Mouse (Mus musculus) embryonic facial prominence, embryonic 12.5 days (tissue): ENCODE measurements around the gene Hist1h4n. TPM values are rescaled to one million over a fixed set of nuclear protein-coding genes. Genes with fewer than 3 reads are reported as not detected.
"Not testable (repeated sequence)": the region's sequence is repeated elsewhere in the genome, so short reads cannot be mapped to it uniquely, and the experiment has no call there.

Source experiments
- ATAC-seq: fragments of 200-750 bp; cut with Nextera tagmentation; 2 replicates; pipeline ENCODE4 v1.8.0; 2017; ENCODE audit not compliant: insufficient number of reproducible peaks, insufficient read depth, low FRiP score, low TSS enrichment
- H3K27ac ChIP-seq: fragments of 300-500 bp; sonication (generic); 2 replicates; pipeline ENCODE4 v1.5.1; 2016; ENCODE audit warnings: mild to moderate bottlenecking
- H3K27me3 ChIP-seq: fragments of 300-500 bp; sonication (generic); 2 replicates; pipeline ENCODE4 v1.6.1; 2016; ENCODE audit warnings: mild to moderate bottlenecking, moderate library complexity
- H3K36me3 ChIP-seq: fragments of 300-500 bp; sonication (generic); 2 replicates; pipeline ENCODE4 v1.6.1; 2016; ENCODE audit warnings: mild to moderate bottlenecking
- H3K4me1 ChIP-seq: fragments of 300-500 bp; sonication (generic); 2 replicates; pipeline ENCODE4 v1.6.1; 2016
- H3K4me2 ChIP-seq: fragments of 300-500 bp; sonication (generic); replicated peaks from 2 replicates; pipeline ENCODE4 v1.6.1; 2016; ENCODE audit warnings: mild to moderate bottlenecking, moderate library complexity
- H3K4me3 ChIP-seq: fragments of 300-500 bp; sonication (generic); 2 replicates; pipeline ENCODE4 v1.5.1; 2016; ENCODE audit warnings: mild to moderate bottlenecking
- H3K9ac ChIP-seq: fragments of 300-500 bp; sonication (generic); 2 replicates; pipeline ENCODE4 v1.6.1; 2016; ENCODE audit warnings: mild to moderate bottlenecking, moderate library complexity
- H3K9me3 ChIP-seq: fragments of 300-500 bp; sonication (generic); 2 replicates; pipeline ENCODE4 v1.6.1; 2016; ENCODE audit warnings: mild to moderate bottlenecking, moderate library complexity
- WGBS: fragments of 180-500 bp; shearing (Covaris S2); methylation state at CpG from one replicate; pipeline ENCODE4 v1.1.7; 2016; 5-methylcytosine and 5-hydroxymethylcytosine counted together
- polyA plus RNA-seq: library from polyadenylated mRNA; unstranded; fragments of >200 nt; fragmentation: Nextera tagmentation; extraction: Ambion mirVana; gene quantifications from 2 replicates; pipeline ENCODE4 v1.2.1, GENCODE M21; 2016

Gene Hist1h4n
- polyA plus RNA-seq, 1 experiment from 2014 or later: 18.0 TPM

- 85% methylated on average over 10 of the region's 10 CpGs for WGBS
- no peak overlapping the region for H3K4me3 ChIP-seq
- ATAC-seq: no peak
Observed at GRCm38 (mm10) chr13:21830344-21830743, 1.7 kb downstream of the Hist1h4n start.

GRCm38 (mm10) chr13:21828511-21828910 lies 3.5 kb downstream of the Hist1h4n start:
- no peak overlapping the region for H3K4me2 ChIP-seq
- no peaks in the 10 kb centered on the region for H3K9me3 ChIP-seq
- 81% methylated on average over 3 of the region's 3 CpGs for WGBS
- no peak for ATAC-seq
- H3K36me3 ChIP-seq: no peaks in the 10 kb centered on the region
- H3K4me1 ChIP-seq: no peaks in the 10 kb centered on the region
- no peaks in the 10 kb centered on the region for H3K27me3 ChIP-seq
- H3K4me3 ChIP-seq: no peak overlapping the region
- no peak overlapping the region for H3K27ac ChIP-seq
- H3K9ac ChIP-seq: no peak overlapping the region

More at GRCm38 (mm10) chr13:21830344-21830743, 1.7 kb downstream of the Hist1h4n start:
- H3K9me3 ChIP-seq: no peaks in the 10 kb centered on the region
- no peak overlapping the region for H3K9ac ChIP-seq
- H3K27ac ChIP-seq: peak overlapping the region; percentile 60; the same call in 1 of the 2 replicates
- H3K4me2 ChIP-seq: no peak overlapping the region
- no peaks in the 10 kb centered on the region for H3K27me3 ChIP-seq
- no peaks in the 10 kb centered on the region for H3K4me1 ChIP-seq
- no peaks in the 10 kb centered on the region for H3K36me3 ChIP-seq

- not testable (repeated sequence) for H3K27me3 ChIP-seq, H3K36me3 ChIP-seq, H3K9me3 ChIP-seq, ATAC-seq, H3K4me1 ChIP-seq, H3K4me2 ChIP-seq, H3K9ac ChIP-seq, H3K27ac ChIP-seq, H3K4me3 ChIP-seq
- WGBS: 79% methylated on average over 7 of the region's 16 CpGs
Observed at GRCm38 (mm10) chr13:21820082-21820890, 11.7 kb downstream of the Hist1h4n start.

GRCm38 (mm10) chr13:21812092-21812491 lies 19.9 kb downstream of the Hist1h4n start:
- H3K27me3 ChIP-seq, H3K36me3 ChIP-seq, H3K9me3 ChIP-seq, H3K9ac ChIP-seq, H3K4me1 ChIP-seq: not testable (repeated sequence)
- ATAC-seq: 0 out of 2 replicates have a peak, but pooled peaks have one; percentile 25
- 0% methylated on average over 14 of the region's 14 CpGs for WGBS
- Histone ChIP-seq H3K4me3 (peak overlapping the region; percentile 24; the same call in 1 of the 2 replicates), H3K27ac (peak overlapping the region; percentile 70), H3K4me2 (peak overlapping the region; percentile 43)

GRCm38 (mm10) chr13:21811539-21811938 lies 20.5 kb downstream of the Hist1h4n start, which contains the start of gene Hist1h4m:
Gene Hist1h4m, plus strand, starts transcription at chr13:21811746.
- H3K9ac ChIP-seq, H3K36me3 ChIP-seq, H3K4me1 ChIP-seq, H3K27me3 ChIP-seq, H3K9me3 ChIP-seq: not testable (repeated sequence)
- H3K27ac ChIP-seq: peak within 1 kb of the TSS; percentile 70
- peak; percentile 61; the same call in 1 of the 2 replicates for ATAC-seq
- WGBS: no CpG with 5 or more reads among the region's 24 CpGs
- peak within 1 kb of the TSS; percentile 24; the same call in 1 of the 2 replicates for H3K4me3 ChIP-seq
- H3K4me2 ChIP-seq: peak within 1 kb of the TSS; percentile 43

- not testable (repeated sequence) for H3K9ac ChIP-seq, H3K4me1 ChIP-seq, H3K27ac ChIP-seq, H3K4me2 ChIP-seq, H3K4me3 ChIP-seq, H3K36me3 ChIP-seq, H3K27me3 ChIP-seq, H3K9me3 ChIP-seq
- no CpG with 5 or more reads among the region's 8 CpGs for WGBS
- peak; percentile 29; the same call in 1 of the 2 replicates for ATAC-seq
Observed at GRCm38 (mm10) chr13:21811074-21811473, 20.9 kb downstream of the Hist1h4n start.

- not testable (repeated sequence) for H3K27me3 ChIP-seq, H3K27ac ChIP-seq, H3K36me3 ChIP-seq, H3K9ac ChIP-seq, H3K9me3 ChIP-seq, H3K4me1 ChIP-seq, H3K4me3 ChIP-seq, H3K4me2 ChIP-seq
- ATAC-seq: peak; percentile 96
- no CpG with 5 or more reads among the region's 23 CpGs for WGBS
Observed at GRCm38 (mm10) chr13:21810073-21810472, 21.9 kb downstream of the Hist1h4n start, which contains the start of the genes Hist1h2bq and Hist1h2ao. Gene Hist1h2bq, minus strand, starts transcription at chr13:21810197. Gene Hist1h2ao, plus strand, starts transcription at chr13:21810465.

- not testable (repeated sequence) for H3K36me3 ChIP-seq, H3K27me3 ChIP-seq, H3K4me2 ChIP-seq, H3K27ac ChIP-seq, H3K4me1 ChIP-seq, H3K4me3 ChIP-seq, H3K9me3 ChIP-seq, H3K9ac ChIP-seq
- no CpG with 5 or more reads among the region's 4 CpGs for WGBS
- peak; percentile 65; the same call in 1 of the 2 replicates for ATAC-seq
Observed at GRCm38 (mm10) chr13:21803058-21803457, 28.9 kb downstream of the Hist1h4n start.

GRCm38 (mm10) chr13:21797163-21797562 lies 34.8 kb downstream of the Hist1h4n start:
- not testable (repeated sequence) for H3K4me1 ChIP-seq, H3K27ac ChIP-seq, H3K9ac ChIP-seq, H3K27me3 ChIP-seq, H3K4me3 ChIP-seq, ATAC-seq, H3K4me2 ChIP-seq, H3K9me3 ChIP-seq, H3K36me3 ChIP-seq

- ATAC-seq: no peak
- H3K36me3 ChIP-seq: no peaks in the 10 kb centered on the region
- H3K27ac ChIP-seq: no peak overlapping the region
- WGBS: 90% methylated on average over 7 of the region's 7 CpGs
- H3K4me1 ChIP-seq: peaks cover 3% of the 10 kb centered on the region; the same call in 1 of the 2 replicates
- H3K27me3 ChIP-seq: no peaks in the 10 kb centered on the region
- H3K4me3 ChIP-seq: no peak overlapping the region
- H3K9me3 ChIP-seq: no peaks in the 10 kb centered on the region
- H3K9ac ChIP-seq: no peak overlapping the region
- no peak overlapping the region for H3K4me2 ChIP-seq
Observed at GRCm38 (mm10) chr13:21795584-21795983, 36.4 kb downstream of the Hist1h4n start.

GRCm38 (mm10) chr13:21790601-21791283 lies 41.3 kb downstream of the Hist1h4n start:
- Histone ChIP-seq H3K36me3 (no peaks in the 10 kb centered on the region), H3K9ac (peak overlapping the region; percentile 41; the same call in 1 of the 2 replicates), H3K27ac (peak overlapping the region; percentile 3; the same call in 1 of the 2 replicates), H3K4me1 (peaks cover 17% of the 10 kb centered on the region), H3K9me3 (no peaks in the 10 kb centered on the region), H3K4me2 (peak overlapping the region; percentile 36), H3K4me3 (peak overlapping the region; percentile 23; the same call in 1 of the 2 replicates), H3K27me3 (no peaks in the 10 kb centered on the region)
- 11% methylated on average over 16 of the region's 18 CpGs for WGBS
- no peak for ATAC-seq

- Histone ChIP-seq H3K9ac (no peak overlapping the region), H3K36me3 (no peaks in the 10 kb centered on the region), H3K27ac (no peak overlapping the region), H3K9me3 (no peaks in the 10 kb centered on the region), H3K4me3 (no peak overlapping the region), H3K4me1 (peaks cover 20% of the 10 kb centered on the region), H3K27me3 (no peaks in the 10 kb centered on the region), H3K4me2 (no peak overlapping the region)
- ATAC-seq: no peak
- WGBS: 63% methylated on average over 6 of the region's 6 CpGs
Observed at GRCm38 (mm10) chr13:21789925-21790324, 42.1 kb downstream of the Hist1h4n start.
